Mouse (Mus musculus) granulocyte monocyte progenitor cell, adult 5-6 weeks (primary cell): Measurements from ENCODE around the gene Olfr366. TPM values are rescaled to one million over a fixed set of nuclear protein-coding genes. Genes with fewer than 3 reads are reported as not detected.
"Not testable (repeated sequence)": the region's sequence is repeated elsewhere in the genome, so short reads cannot be mapped to it uniquely, and the experiment has no call there.

Experiments used
- ATAC-seq: replicated peaks from 2 replicates; pipeline ENCODE4 v1.8.0; 2016; ENCODE audit warnings: mild to moderate bottlenecking, moderate TSS enrichment, inconsistent platforms; ENCODE audit not compliant: poor library complexity, severe bottlenecking
- total RNA-seq, 2 experiments: library from RNA; stranded (forward) in 1 of 2; stranded (reverse) in 1 of 2; fragments of 200-712, 200-1000 nt in 1 of 2; fragments of >200 nt in 1 of 2; fragmentation: Nextera tagmentation in 1 of 2; gene quantifications; 2 replicates each; pipeline ENCODE4 v1.2.3; 2014 to 2017

Olfr366 gene
- total RNA-seq (2014; fragmentation: Nextera tagmentation) (not detected in 2 replicates), total RNA-seq (2017) (not detected in 2 replicates)

DNA sequence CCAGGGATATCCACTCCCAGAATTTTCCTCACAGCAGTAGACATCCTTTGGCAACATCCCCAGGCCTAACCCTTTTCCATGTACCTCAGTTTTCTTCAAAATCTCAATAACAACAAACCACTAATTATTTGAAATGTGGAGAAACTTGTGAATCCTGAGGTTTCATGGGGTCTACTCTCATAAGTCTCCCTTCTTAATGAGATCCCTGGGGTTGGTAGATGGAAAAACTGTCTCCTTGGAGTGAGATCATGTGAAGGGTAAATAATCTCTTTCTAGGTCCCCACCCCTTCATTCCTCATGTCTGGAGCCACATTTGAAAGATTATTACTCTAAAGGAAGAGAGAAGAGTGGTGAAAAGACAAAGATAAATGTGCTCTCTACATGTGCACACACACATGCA lies at the start of gene Olfr366:
Gene Olfr366, plus strand, starts transcription at position 301 of the 400 bp plus-strand sequence.
- ATAC-seq = no peak

DNA sequence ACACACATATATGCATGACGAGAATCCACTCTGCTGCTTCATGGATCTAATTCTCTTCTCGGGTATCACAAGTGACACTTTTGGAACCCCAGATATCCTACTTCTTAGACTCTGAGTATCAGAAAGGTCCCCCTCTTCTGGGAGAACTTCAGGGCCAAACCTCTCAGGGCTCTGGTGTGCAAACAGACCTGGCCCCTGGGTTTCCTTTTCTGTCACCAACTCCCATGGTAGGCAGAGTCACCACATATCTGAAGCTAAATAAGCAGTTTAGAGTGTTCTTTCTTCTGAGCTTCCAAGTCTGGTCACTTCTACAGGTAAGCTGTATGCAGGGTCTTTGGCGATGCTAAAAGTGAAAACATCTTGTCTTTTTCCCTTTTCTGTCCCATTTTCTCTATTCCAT lies 23.5 kb upstream of the Olfr366 start, which contains the start of gene Olfr365:
Gene Olfr365, plus strand, starts transcription at position 301 of the 400 bp plus-strand sequence.
- ATAC-seq = no peak

DNA sequence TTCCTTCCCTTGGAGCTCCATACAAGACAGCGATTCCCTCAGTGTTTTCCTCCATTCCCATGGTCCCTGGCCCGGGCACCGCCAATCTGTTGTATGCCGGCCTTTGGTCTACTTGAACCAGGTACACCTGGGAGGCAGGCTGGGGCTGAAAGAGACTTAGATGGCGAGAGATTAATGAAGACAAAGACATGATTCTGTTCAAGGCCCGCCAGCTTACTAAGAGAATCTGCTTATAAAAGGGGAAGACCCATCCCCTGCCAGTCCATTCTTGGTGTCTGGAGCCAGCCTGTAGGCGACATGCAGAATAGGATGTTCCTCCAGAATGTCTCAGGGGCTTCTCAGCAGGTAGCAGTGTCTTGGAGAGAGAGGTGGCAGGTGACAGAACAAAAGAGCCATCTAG lies 50.4 kb downstream of the Olfr366 start:
- not testable (repeated sequence) for ATAC-seq

Other genes starting within 250 kb of the Olfr366 start
- gene Olfr357, start 217.7 kb upstream of the Olfr366 start, total RNA-seq (2014; fragmentation: Nextera tagmentation) = not detected in 2 replicates
- gene Olfr357, start 217.7 kb upstream of the Olfr366 start, total RNA-seq (2017) = not detected in 2 replicates
- gene Olfr358, start 202.2 kb upstream of the Olfr366 start, total RNA-seq (2014; fragmentation: Nextera tagmentation) = not detected in 2 replicates
- not detected in 2 replicates for gene Olfr358, start 202.2 kb upstream of the Olfr366 start, total RNA-seq (2017)
- not detected in 2 replicates for gene Olfr360, start 145.8 kb upstream of the Olfr366 start, total RNA-seq (2014; fragmentation: Nextera tagmentation)
- not detected in 2 replicates for gene Olfr360, start 145.8 kb upstream of the Olfr366 start, total RNA-seq (2017)
- gene Olfr361, start 122.3 kb upstream of the Olfr366 start, total RNA-seq (2014; fragmentation: Nextera tagmentation) = not detected in 2 replicates
- not detected in 2 replicates for gene Olfr361, start 122.3 kb upstream of the Olfr366 start, total RNA-seq (2017)
- gene Olfr362, start 93.7 kb upstream of the Olfr366 start, total RNA-seq (2014; fragmentation: Nextera tagmentation) = not detected in 2 replicates
- gene Olfr362, start 93.7 kb upstream of the Olfr366 start, total RNA-seq (2017) = not detected in 2 replicates
- gene Olfr364-ps1, start 72.3 kb upstream of the Olfr366 start, total RNA-seq (2014; fragmentation: Nextera tagmentation) = not detected in 2 replicates
- gene Olfr364-ps1, start 72.3 kb upstream of the Olfr366 start, total RNA-seq (2017) = not detected in 2 replicates
- gene Olfr365, start 23.4 kb upstream of the Olfr366 start, total RNA-seq (2014; fragmentation: Nextera tagmentation) = not detected in 2 replicates
- not detected in 2 replicates for gene Olfr365, start 23.4 kb upstream of the Olfr366 start, total RNA-seq (2017)
- not detected in 2 replicates for gene Olfr368, start 114.9 kb downstream of the Olfr366 start, total RNA-seq (2014; fragmentation: Nextera tagmentation)
- not detected in 2 replicates for gene Olfr368, start 114.9 kb downstream of the Olfr366 start, total RNA-seq (2017)
- 17.2 and 19.5 TPM in 2 replicates for gene Pdcl, start 147.8 kb downstream of the Olfr366 start, total RNA-seq (2014; fragmentation: Nextera tagmentation)
- gene Pdcl, start 147.8 kb downstream of the Olfr366 start, total RNA-seq (2017) = 66.6 and 74.6 TPM in 2 replicates
- 27.2 and 33.1 TPM in 2 replicates for gene Rc3h2, start 211.3 kb downstream of the Olfr366 start, total RNA-seq (2014; fragmentation: Nextera tagmentation)
- gene Rc3h2, start 211.3 kb downstream of the Olfr366 start, total RNA-seq (2017) = 28.5 and 28.9 TPM in 2 replicates
- 5.8 and 9.4 TPM in 2 replicates for gene Zbtb26, start 231.6 kb downstream of the Olfr366 start, total RNA-seq (2014; fragmentation: Nextera tagmentation)
- 7.0 and 10.9 TPM in 2 replicates for gene Zbtb26, start 231.6 kb downstream of the Olfr366 start, total RNA-seq (2017)
- 7.8 and 10.8 TPM in 2 replicates for gene Zbtb6, start 231.6 kb downstream of the Olfr366 start, total RNA-seq (2014; fragmentation: Nextera tagmentation)
- gene Zbtb6, start 231.6 kb downstream of the Olfr366 start, total RNA-seq (2017) = 19.7 and 20.7 TPM in 2 replicates
- 20.8 and 22.0 TPM in 2 replicates for gene Rabgap1, start 231.7 kb downstream of the Olfr366 start, total RNA-seq (2014; fragmentation: Nextera tagmentation)
- 22.7 and 24.1 TPM in 2 replicates for gene Rabgap1, start 231.7 kb downstream of the Olfr366 start, total RNA-seq (2017)